Mouse (Mus musculus) gastrocnemius, postnatal 10 days (tissue): ENCODE measurements around the gene Grik1. TPM values are rescaled to one million over a fixed set of nuclear protein-coding genes. Genes with fewer than 3 reads are reported as not detected.

Experiments used
- DNase-seq: peaks from one replicate; pipeline ENCODE4 v3.0.0; 2021; ENCODE audit warnings: mixed read lengths
- long read RNA-seq, 2 experiments: library from polyadenylated mRNA; stranded (forward); transcript quantifications; one replicate each; pipeline ENCODE4 v2.0.0; 2021
- total RNA-seq, 2 experiments: library from RNA; stranded (reverse); gene quantifications; 2 replicates each; pipeline ENCODE4 v1.2.3; 2021

Gene Grik1
- total RNA-seq, result under 1 TPM; 0.09 to 0.18 TPM
- long read RNA-seq, experiment 1, result 0 reads
- long read RNA-seq, experiment 2, result 0 reads

DNA sequence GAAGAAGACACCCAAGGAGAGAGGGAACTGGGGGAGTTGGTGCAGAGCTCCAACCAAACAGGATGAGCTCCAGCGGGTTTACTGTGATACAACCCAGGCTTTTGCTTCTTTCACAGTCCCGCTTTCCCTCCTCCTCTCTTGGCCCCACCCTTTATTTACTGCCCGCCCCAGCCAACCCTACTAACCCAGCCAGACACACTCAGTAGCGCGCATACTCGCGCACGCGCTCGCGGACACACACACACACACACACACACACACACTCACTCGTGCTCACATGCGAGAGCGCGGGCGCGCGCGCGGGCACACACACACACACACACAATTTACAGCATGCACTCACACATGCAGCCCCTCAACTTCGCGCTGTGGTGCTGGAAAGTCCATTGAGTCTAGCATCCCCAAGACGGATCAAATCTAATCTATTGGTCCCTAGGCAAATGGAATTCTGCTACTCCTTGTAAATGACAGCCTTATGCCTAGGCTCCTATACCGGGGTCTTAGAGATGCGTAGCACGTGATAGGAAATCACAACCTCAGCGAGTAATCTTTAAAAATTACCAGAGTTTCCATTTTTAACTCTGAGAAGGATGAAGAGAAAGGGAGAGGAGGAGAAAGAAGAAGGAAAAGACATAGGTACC lies at the start of gene Grik1:
TSS of gene Grik1 (minus strand) at position 134 of the 641 bp plus-strand sequence.
- peak; percentile 9 for DNase-seq

DNA sequence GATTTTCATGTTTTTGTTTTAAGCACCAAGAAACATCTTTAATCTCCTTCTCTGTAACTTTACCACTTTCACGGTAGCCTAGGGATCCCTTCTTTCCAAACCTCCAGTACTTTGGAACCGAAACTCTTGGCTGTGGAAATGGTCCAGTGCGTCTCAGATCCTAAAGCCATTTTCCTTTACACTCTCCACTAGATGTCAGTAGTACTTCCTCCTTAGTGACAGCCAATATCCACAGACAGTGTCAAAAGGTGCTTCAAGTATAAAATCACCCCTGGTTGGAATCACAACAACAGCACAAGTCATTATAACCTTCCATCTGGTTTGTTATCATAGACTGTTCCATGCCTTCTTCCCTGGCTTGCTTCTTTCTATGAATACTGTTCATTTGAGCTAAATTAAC lies 4.1 kb upstream of the Grik1 start:
- DNase-seq, result no peak

DNA sequence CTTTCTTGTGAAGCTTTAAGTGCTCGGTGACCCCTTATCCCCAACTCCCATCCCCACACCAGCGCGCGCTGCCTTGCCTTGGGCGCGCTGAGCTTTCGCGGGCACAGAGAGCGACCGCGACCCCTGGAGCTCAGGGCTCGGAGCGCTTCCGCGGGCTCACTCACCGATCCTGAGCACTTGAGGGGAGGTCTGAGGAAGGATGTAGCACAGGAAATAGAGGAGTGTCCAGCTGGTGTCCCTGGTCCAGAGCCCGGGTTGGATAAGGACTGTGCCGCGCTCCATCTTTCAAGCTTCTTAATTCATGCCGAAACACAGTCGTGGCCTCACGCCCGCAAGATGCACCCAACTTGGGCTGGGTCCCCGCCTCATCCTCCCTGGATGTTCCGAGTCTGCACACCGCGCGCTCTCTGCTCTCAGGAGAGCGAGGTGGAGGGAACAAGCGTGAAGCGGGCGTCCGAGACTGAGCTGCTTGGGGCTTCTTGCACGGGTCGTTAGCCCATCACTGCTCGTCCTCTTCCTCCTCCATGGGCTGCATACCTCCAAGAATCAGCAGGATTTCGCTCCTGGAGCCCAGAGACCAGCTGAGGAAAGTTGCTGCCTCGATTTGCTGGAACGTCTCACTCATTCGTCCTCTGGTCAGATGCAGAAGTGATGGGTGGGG lies 514 bp downstream of the Grik1 start:
- DNase-seq, result no peak

- no peak for DNase-seq
Observed at GRCm38 (mm10) chr16:88258407-88258806, 31.7 kb downstream of the Grik1 start.

GRCm38 (mm10) chr16:88257072-88257471 lies 33.0 kb downstream of the Grik1 start:
- no peak for DNase-seq

GRCm38 (mm10) chr16:88256101-88256500 lies 34.0 kb downstream of the Grik1 start:
- DNase-seq, result no peak

- DNase-seq, result no peak
Observed at GRCm38 (mm10) chr16:88252676-88253075, 37.4 kb downstream of the Grik1 start.

DNA sequence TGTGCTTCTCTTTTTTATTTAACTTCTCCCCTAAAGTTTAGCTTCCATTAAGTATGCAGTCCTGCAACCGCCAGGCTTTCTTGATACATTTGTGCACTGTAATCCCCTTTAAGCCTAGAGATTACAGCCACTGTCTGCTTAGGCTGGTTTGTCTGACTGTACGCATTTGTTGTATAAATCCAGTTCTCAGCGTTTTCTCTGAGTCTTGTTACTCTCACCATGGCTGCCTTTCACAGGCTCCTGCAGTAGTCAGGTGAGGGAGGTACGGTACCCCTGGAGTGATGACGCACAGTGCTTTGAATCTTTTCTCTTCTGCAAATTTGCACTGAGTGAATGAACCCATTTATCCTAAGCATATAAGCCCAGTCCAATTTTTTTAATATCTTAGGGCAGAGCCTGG lies 39.0 kb downstream of the Grik1 start:
- DNase-seq, result no peak

GRCm38 (mm10) chr16:88249825-88250224 lies 40.2 kb downstream of the Grik1 start:
- DNase-seq, result no peak

DNA sequence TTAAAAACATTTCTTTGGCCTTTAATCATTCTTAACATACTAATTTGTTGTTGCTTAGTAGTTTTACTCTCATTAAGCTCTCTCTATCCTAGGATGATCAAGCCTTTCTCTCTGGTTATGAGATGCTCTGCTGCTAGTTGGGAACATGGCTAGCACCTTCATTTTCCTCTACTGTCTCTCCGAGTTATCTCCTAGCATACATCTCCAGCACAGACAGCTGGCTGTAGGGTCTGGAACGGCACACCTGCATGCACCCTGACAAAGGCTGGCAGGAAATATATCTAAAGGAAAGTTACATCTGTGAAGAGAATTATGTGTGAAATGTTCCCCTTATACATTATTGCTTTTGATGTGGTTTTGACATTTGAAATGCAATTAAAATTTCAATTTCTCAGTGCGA lies 42.5 kb downstream of the Grik1 start:
- no peak for DNase-seq

DNA sequence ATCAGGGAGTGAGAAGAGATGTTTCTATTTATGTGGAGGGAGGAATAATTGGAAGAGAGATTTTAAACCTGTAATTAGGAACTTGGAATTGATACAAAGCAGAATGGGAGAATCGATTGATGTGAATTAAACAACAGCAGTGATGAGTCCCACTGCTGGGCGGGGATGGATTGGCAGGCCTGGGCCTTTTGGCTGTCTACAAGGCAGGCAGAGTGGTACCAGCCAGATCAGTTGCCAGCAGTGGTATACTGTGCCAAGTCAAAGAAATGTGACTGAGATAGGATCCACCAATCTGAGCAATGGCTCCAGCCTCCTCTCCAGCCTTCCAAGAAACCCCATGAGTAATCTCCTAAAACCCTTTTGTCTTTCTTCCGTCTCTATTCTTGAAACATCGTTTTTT lies 45.4 kb downstream of the Grik1 start:
- DNase-seq, result no peak

DNA sequence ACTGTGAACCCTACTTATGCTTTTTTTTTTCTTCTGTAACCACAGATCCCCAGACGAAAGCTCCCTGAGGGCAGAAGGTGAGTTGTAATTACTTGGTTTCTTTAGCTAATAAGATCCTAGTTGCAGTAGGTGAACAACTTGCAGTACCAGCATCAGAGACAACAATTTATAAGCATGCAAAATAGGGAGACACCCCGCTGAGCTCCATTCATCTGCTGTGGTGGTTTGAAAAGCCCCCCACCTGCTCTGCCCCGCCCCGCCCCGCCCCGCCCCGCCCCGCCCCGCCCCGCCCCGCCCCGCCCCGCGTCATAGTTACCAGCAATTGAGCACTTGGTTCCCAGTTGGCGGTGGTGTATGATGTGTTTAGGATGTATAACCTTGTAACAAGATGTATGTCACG lies 64.4 kb downstream of the Grik1 start:
- no peak for DNase-seq

- no peak for DNase-seq
Observed at GRCm38 (mm10) chr16:88221932-88222331, 68.1 kb downstream of the Grik1 start.

DNA sequence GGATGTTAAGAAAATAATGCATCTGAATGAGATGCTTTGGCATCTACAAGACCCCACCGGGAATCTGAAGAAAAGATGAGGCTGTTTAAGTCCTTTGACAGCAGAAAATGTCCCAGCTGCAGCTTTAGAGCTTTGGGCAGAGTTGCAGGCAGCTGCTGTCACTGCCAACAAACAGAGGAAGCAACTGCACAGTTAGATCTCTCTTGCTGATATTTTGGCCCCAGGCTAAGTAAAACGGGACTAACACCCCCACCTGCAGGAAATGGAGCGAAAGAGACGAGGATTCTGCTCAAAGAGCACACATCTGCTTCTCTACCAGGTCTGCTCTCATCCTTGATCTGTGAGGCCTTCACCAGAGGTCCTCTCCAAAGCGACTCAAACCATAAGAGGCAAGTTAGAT lies 77.5 kb downstream of the Grik1 start:
- no peak for DNase-seq

- DNase-seq, result no peak
Observed at GRCm38 (mm10) chr16:88211852-88212251, 78.2 kb downstream of the Grik1 start.

GRCm38 (mm10) chr16:88204400-88204799 lies 85.7 kb downstream of the Grik1 start:
- DNase-seq, result peak; percentile 60

DNA sequence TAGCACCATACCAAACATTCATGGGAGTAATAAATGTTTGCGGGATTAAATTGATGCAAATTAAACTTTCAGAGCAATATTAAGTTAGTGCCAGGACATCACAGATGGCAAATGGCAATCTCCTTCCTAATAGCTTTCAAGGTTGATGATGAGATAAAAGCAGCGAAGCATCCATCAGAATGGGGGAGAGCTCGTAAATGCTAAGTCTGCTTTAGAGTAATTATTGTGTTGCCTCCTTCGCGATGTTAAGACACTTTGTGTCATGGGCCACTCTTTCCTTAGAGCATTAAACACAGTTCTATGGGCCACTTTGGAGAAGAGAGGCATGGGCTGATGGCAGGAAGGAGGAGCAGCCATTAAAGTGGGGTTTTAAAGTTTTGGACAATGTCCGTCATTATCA lies 86.1 kb downstream of the Grik1 start:
- DNase-seq, result no peak

GRCm38 (mm10) chr16:88187433-88188037 lies 102.5 kb downstream of the Grik1 start:
- DNase-seq, result no peak

DNA sequence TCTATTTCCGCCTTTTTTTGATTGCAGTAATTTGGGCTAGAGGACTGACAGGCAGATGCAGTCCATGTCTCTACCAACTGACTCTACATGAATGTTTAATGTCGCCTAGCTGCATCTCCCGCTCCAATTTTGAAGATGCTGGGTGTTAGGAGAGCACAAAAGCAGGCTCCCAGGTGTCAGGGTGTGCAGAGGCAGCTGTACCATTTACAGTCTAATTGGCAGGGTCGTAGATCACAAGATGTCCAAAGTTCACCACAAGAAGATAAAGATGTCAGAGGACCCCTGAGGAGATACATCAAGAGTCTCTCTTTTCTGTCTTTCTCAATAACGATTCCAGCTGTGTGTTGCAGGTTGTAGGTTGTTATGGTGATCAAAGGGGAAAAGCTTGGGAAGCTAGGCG lies 111.3 kb downstream of the Grik1 start:
- no peak for DNase-seq

GRCm38 (mm10) chr16:88177364-88177763 lies 112.7 kb downstream of the Grik1 start:
- DNase-seq, result no peak

DNA sequence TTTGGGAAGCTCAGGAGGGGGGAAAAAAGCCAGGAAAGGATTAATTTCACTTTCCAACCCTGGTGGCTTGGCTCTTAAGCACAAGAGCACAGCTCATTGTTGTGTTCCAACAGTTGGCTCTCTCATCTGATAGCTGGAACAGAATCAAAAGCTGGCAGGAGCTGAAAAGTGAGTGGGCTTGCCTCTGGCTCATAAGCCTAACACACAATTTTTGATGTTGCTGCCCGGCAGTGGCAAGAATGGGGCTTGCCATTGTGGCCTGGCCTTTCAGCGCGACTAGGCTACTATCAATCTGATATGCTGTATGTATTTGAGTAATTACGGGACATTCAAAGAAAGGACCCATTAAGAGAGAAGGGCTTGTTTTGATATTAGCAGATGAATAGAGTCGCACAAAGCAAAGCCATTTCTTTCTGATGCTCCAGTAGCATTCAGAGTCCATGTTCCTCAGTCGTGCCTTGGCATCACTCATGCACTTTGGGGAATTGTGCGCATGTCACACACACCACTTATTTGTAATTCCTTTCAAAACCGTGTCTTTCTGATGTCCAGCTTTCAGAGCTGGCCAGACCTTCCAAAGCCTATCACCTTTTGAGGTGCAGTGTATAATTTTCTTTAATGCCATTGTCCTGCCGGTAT lies 115.9 kb downstream of the Grik1 start:
- no peak for DNase-seq

GRCm38 (mm10) chr16:88166547-88166946 lies 123.5 kb downstream of the Grik1 start:
- DNase-seq, result no peak

DNA sequence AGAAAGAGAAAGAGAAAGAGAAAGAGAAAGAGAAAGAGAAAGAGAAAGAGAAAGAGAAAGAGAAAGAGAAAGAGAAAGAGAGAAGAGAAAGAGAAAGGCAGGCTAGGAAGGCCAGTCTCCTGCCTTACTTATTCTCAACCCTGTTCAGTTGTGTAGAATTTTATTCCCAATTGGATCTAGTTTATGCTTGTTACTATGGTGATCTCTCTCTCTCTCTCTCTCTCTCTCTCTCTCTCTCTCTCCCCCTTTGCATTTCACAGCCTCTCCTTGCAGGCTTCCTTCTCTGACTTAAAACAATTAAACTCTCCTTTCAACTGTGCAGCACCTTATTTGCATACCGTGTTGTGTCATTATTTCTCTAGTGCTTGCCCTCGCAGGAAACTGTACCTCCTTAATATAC lies 147.5 kb downstream of the Grik1 start:
- no peak for DNase-seq
